Mouse (Mus musculus): ENCODE measurements at regions not wholly inside any gene's neighbourhood (a gene's known extent, or its start where the extent isn't known, plus 50 kb on each side); places are given as distances from the start of the nearest gene placed in this dataset.

GRCm38 (mm10) chr2:117570987-117571386, 228.2 kb upstream of the Rasgrp1 start:
- H3K27me3 ChIP-seq = no peaks in the 10 kb centered on the region
- no peak overlapping the region for H3K27ac ChIP-seq (replicated peaks)
- no peak overlapping the region for H3K4me3 ChIP-seq (replicated peaks)
- H3K36me3 ChIP-seq = no peaks in the 10 kb centered on the region
- no peak for ATAC-seq (ENCODE audit: insufficient number of reproducible peaks, low FRiP score, low TSS enrichment, low read depth)
- H3K4me2 ChIP-seq (replicated peaks) = no peak overlapping the region
- H3K9ac ChIP-seq = no peak overlapping the region
- WGBS = 49% methylated on average over 7 of the region's 7 CpGs
- no peaks in the 10 kb centered on the region for H3K4me1 ChIP-seq
- no peaks in the 10 kb centered on the region for H3K9me3 ChIP-seq (replicated peaks)

- no peaks in the 10 kb centered on the region for H3K27me3 ChIP-seq
- H3K9ac ChIP-seq = no peak overlapping the region
- H3K4me1 ChIP-seq = no peaks in the 10 kb centered on the region
- no peak overlapping the region for H3K4me3 ChIP-seq (replicated peaks)
- H3K9me3 ChIP-seq (replicated peaks) = no peaks in the 10 kb centered on the region
- ATAC-seq (ENCODE audit: insufficient number of reproducible peaks, low FRiP score, low TSS enrichment, low read depth) = no peak
- H3K36me3 ChIP-seq = no peaks in the 10 kb centered on the region
- no peak overlapping the region for H3K27ac ChIP-seq (replicated peaks)
- 72% methylated on average over 3 of the region's 3 CpGs for WGBS
- H3K4me2 ChIP-seq (replicated peaks) = no peak overlapping the region
Observed at GRCm38 (mm10) chr2:117587381-117587780, 244.6 kb upstream of the Rasgrp1 start.

DNA sequence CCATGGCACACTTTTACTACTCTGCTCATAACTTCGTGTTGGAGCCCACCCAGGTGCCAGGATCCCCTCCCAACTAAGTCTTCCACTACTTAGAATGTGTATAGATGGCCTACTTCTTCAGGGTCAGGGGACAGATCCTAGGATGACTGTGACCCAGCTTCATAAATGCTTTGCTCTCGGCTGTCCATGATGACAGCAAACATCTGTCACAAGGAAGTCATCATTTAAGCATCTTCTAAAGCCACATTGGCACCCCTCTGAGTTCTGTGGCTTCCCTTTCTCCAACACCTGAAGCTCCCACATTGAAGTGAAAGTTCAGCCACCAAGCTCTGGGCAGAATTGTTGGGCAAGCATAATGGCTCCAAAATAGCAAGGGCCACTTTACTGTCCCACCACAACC, 252.2 kb upstream of the Rasgrp1 start:
- no peak overlapping the region for H3K9ac ChIP-seq
- no peaks in the 10 kb centered on the region for H3K9me3 ChIP-seq (replicated peaks)
- WGBS = 63% methylated on average over 2 of the region's 2 CpGs
- no peak overlapping the region for H3K4me3 ChIP-seq (replicated peaks)
- H3K4me2 ChIP-seq (replicated peaks) = no peak overlapping the region
- H3K27ac ChIP-seq (replicated peaks) = no peak overlapping the region
- no peaks in the 10 kb centered on the region for H3K27me3 ChIP-seq
- H3K4me1 ChIP-seq = no peaks in the 10 kb centered on the region
- ATAC-seq (ENCODE audit: insufficient number of reproducible peaks, low FRiP score, low TSS enrichment, low read depth) = no peak
- H3K36me3 ChIP-seq = no peaks in the 10 kb centered on the region

- Histone ChIP-seq H3K4me1 (no peaks in the 10 kb centered on the region), H3K36me3 (no peaks in the 10 kb centered on the region), H3K27me3 (no peaks in the 10 kb centered on the region), H3K27ac (replicated peaks) (no peak overlapping the region), H3K9me3 (replicated peaks) (no peaks in the 10 kb centered on the region), H3K4me3 (replicated peaks) (no peak overlapping the region), H3K4me2 (replicated peaks) (no peak overlapping the region), H3K9ac (no peak overlapping the region)
- no peak for ATAC-seq (ENCODE audit: insufficient number of reproducible peaks, low FRiP score, low TSS enrichment, low read depth)
Observed at GRCm38 (mm10) chr2:117597573-117597972, 254.8 kb upstream of the Rasgrp1 start.

- no peak overlapping the region for H3K27ac ChIP-seq (replicated peaks)
- no peak for ATAC-seq (ENCODE audit: insufficient number of reproducible peaks, low FRiP score, low TSS enrichment, low read depth)
- no peaks in the 10 kb centered on the region for H3K27me3 ChIP-seq
- H3K4me3 ChIP-seq (replicated peaks) = no peak overlapping the region
- no peaks in the 10 kb centered on the region for H3K4me1 ChIP-seq
- no peak overlapping the region for H3K9ac ChIP-seq
- 65% methylated on average over 1 of the region's 1 CpGs for WGBS
- no peaks in the 10 kb centered on the region for H3K36me3 ChIP-seq
- H3K4me2 ChIP-seq (replicated peaks) = no peak overlapping the region
- H3K9me3 ChIP-seq (replicated peaks) = no peaks in the 10 kb centered on the region
Observed at GRCm38 (mm10) chr2:117614772-117615171, 272.0 kb upstream of the Rasgrp1 start.

GRCm38 (mm10) chr2:117618063-117618462, 275.3 kb upstream of the Rasgrp1 start:
- Histone ChIP-seq H3K27ac (replicated peaks) (no peak overlapping the region), H3K9me3 (replicated peaks) (no peaks in the 10 kb centered on the region), H3K36me3 (no peaks in the 10 kb centered on the region), H3K4me1 (no peaks in the 10 kb centered on the region), H3K4me2 (replicated peaks) (no peak overlapping the region), H3K9ac (no peak overlapping the region), H3K4me3 (replicated peaks) (no peak overlapping the region), H3K27me3 (no peaks in the 10 kb centered on the region)
- WGBS = 79% methylated on average over 3 of the region's 3 CpGs
- no peak for ATAC-seq (ENCODE audit: insufficient number of reproducible peaks, low FRiP score, low TSS enrichment, low read depth)

GRCm38 (mm10) chr2:117623955-117624354, 281.2 kb upstream of the Rasgrp1 start:
- Histone ChIP-seq H3K36me3 (no peaks in the 10 kb centered on the region), H3K27me3 (no peaks in the 10 kb centered on the region), H3K9ac (no peak overlapping the region), H3K4me2 (replicated peaks) (no peak overlapping the region), H3K4me1 (no peaks in the 10 kb centered on the region), H3K9me3 (replicated peaks) (no peaks in the 10 kb centered on the region), H3K27ac (replicated peaks) (no peak overlapping the region), H3K4me3 (replicated peaks) (no peak overlapping the region)
- ATAC-seq (ENCODE audit: insufficient number of reproducible peaks, low FRiP score, low TSS enrichment, low read depth) = no peak
- WGBS = 43% methylated on average over 3 of the region's 3 CpGs

- Histone ChIP-seq H3K4me3 (replicated peaks) (no peak overlapping the region), H3K4me1 (no peaks in the 10 kb centered on the region), H3K9me3 (replicated peaks) (no peaks in the 10 kb centered on the region), H3K36me3 (no peaks in the 10 kb centered on the region), H3K27ac (replicated peaks) (no peak overlapping the region), H3K4me2 (replicated peaks) (no peak overlapping the region), H3K9ac (no peak overlapping the region), H3K27me3 (no peaks in the 10 kb centered on the region)
- WGBS = 69% methylated on average over 4 of the region's 4 CpGs
- ATAC-seq (ENCODE audit: insufficient number of reproducible peaks, low FRiP score, low TSS enrichment, low read depth) = no peak
Observed at GRCm38 (mm10) chr2:117634906-117635305, 292.1 kb upstream of the Rasgrp1 start.

- H3K27me3 ChIP-seq = no peaks in the 10 kb centered on the region
- H3K4me3 ChIP-seq (replicated peaks) = no peak overlapping the region
- H3K4me1 ChIP-seq = no peaks in the 10 kb centered on the region
- no peaks in the 10 kb centered on the region for H3K36me3 ChIP-seq
- H3K4me2 ChIP-seq (replicated peaks) = no peak overlapping the region
- no peak overlapping the region for H3K9ac ChIP-seq
- no peaks in the 10 kb centered on the region for H3K9me3 ChIP-seq (replicated peaks)
- 46% methylated on average over 2 of the region's 2 CpGs for WGBS
- no peak overlapping the region for H3K27ac ChIP-seq (replicated peaks)
- no peak for ATAC-seq (ENCODE audit: insufficient number of reproducible peaks, low FRiP score, low TSS enrichment, low read depth)
Observed at GRCm38 (mm10) chr2:117637397-117637796, 294.6 kb upstream of the Rasgrp1 start.

GRCm38 (mm10) chr2:117652101-117652500, 309.3 kb upstream of the Rasgrp1 start:
- Histone ChIP-seq H3K4me2 (replicated peaks) (no peak overlapping the region), H3K27me3 (no peaks in the 10 kb centered on the region), H3K9me3 (replicated peaks) (no peaks in the 10 kb centered on the region), H3K27ac (replicated peaks) (no peak overlapping the region), H3K9ac (no peak overlapping the region), H3K4me1 (no peaks in the 10 kb centered on the region; the same call in 1 of the 2 replicates), H3K4me3 (replicated peaks) (no peak overlapping the region), H3K36me3 (no peaks in the 10 kb centered on the region)
- ATAC-seq (ENCODE audit: insufficient number of reproducible peaks, low FRiP score, low TSS enrichment, low read depth) = no peak

DNA sequence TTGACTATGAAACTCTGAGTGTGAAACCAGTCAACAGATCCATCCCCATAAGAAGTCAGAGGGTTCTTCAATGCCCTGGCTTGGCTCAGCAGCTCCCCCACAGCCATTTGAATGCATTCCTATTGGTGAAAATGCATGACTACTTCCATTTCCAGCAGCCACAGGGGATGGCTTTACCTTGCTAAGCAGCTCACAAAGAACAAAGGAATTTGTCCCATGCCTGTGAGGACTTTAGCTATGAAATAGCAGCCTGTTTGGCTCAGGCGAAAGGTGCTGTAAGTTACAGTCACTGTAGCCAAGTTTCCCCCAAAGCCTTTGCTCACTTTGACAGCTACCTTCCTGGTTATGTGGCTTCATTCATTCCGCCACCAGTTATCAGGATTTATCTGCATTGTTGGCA, 309.8 kb upstream of the Rasgrp1 start:
- no peak overlapping the region for H3K4me2 ChIP-seq (replicated peaks)
- no peak for ATAC-seq (ENCODE audit: insufficient number of reproducible peaks, low FRiP score, low TSS enrichment, low read depth)

DNA sequence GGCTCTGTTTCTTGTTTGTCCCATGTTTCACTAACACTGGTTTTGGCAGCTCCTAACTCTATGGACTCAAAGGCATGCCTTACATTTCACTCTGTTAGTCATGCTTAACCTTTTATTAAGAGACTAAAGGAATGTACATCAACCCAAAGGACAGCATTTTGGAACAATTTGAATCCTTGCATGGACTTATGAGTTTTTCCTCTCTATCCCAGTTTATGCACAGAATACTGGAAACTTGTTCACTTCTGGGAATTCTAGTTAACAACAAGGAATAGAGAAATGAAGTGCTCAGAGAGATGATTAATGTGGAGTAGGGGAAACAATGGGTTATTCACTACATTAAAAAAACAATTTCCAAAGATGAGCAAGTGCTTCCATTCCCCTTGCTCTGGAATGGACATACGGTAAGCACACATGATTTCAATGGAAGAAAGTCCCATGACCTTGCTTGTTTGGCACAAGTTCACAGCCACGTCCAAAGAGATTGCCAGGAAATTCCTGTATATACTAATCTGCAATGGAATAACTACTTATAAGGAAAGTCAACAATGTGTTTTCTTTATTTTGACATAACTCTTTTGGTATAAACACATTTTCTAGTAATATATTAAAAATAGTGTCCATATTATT, 313.9 kb upstream of the Rasgrp1 start:
- H3K27me3 ChIP-seq = no peaks in the 10 kb centered on the region
- no peaks in the 10 kb centered on the region; the same call in 1 of the 2 replicates for H3K4me1 ChIP-seq
- H3K27ac ChIP-seq (replicated peaks) = no peak overlapping the region
- no peaks in the 10 kb centered on the region for H3K9me3 ChIP-seq (replicated peaks)
- no peak overlapping the region for H3K9ac ChIP-seq
- ATAC-seq (ENCODE audit: insufficient number of reproducible peaks, low FRiP score, low TSS enrichment, low read depth) = no peak
- no peak overlapping the region for H3K4me2 ChIP-seq (replicated peaks)
- 53% methylated on average over 2 of the region's 2 CpGs for WGBS
- no peak overlapping the region for H3K4me3 ChIP-seq (replicated peaks)
- H3K36me3 ChIP-seq = no peaks in the 10 kb centered on the region

More for the DNA sequence above, 309.8 kb upstream of the Rasgrp1 start:
- no peaks in the 10 kb centered on the region for H3K9me3 ChIP-seq (replicated peaks)
- H3K9ac ChIP-seq = no peak overlapping the region
- H3K4me1 ChIP-seq = no peaks in the 10 kb centered on the region; the same call in 1 of the 2 replicates
- H3K27ac ChIP-seq (replicated peaks) = no peak overlapping the region
- H3K4me3 ChIP-seq (replicated peaks) = no peak overlapping the region
- H3K27me3 ChIP-seq = no peaks in the 10 kb centered on the region
- H3K36me3 ChIP-seq = no peaks in the 10 kb centered on the region
- WGBS = 68% methylated on average over 2 of the region's 2 CpGs

Measured in embryonic facial prominence, embryonic 15.5 days (tissue).